ENCODE assay signal across 8 mouse cellular contexts in genomic region chr4:140630651-140631241, GRCm38 (mm10). TPM values are rescaled to one million over a fixed set of nuclear protein-coding genes. Genes with fewer than 3 reads are reported as not detected.
DNase-seq lines count a peak whose midpoint lies in the region; ATAC-seq lines count a peak whose summit lies in the region.

No protein-coding gene starts in this region.

- peak; percentile 21; the same call in 1 of the 2 replicates for ATAC-seq in common myeloid progenitor, adult 5-6 weeks (replicated peaks; ENCODE audit: low read depth, poor library complexity, severe bottlenecking)
- peak; percentile 27 for ATAC-seq in heart, embryonic 15.5 days (replicated peaks; ENCODE audit: insufficient number of reproducible peaks, insufficient read depth, low FRiP score, low read depth)
- peak; percentile 31; the same call in 1 of the 2 replicates for ATAC-seq in stomach, embryonic 14.5 days (ENCODE audit: insufficient number of reproducible peaks, insufficient read depth, low FRiP score, low read depth)

- H3K36me3 ChIP-seq in heart, embryonic 15.5 days: no peaks in the 10 kb centered on the region
- peaks cover 20% of the 10 kb centered on the region; the same call in 1 of the 2 replicates for H3K36me3 ChIP-seq in limb, embryonic 10.5 days
- no peaks in the 10 kb centered on the region for H3K36me3 ChIP-seq in stomach, embryonic 14.5 days (ENCODE audit: control insufficient read depth, insufficient read depth, low read length)

- H3K4me3 ChIP-seq in heart, embryonic 15.5 days: no peak overlapping the region
- no peak overlapping the region for H3K4me3 ChIP-seq in limb, embryonic 10.5 days
- H3K4me3 ChIP-seq in stomach, embryonic 14.5 days (ENCODE audit: low read depth, low read length): no peak overlapping the region

- H3K9me3 ChIP-seq in heart, embryonic 15.5 days (replicated peaks): no peaks in the 10 kb centered on the region
- no peaks in the 10 kb centered on the region for H3K9me3 ChIP-seq in limb, embryonic 10.5 days (replicated peaks)
- no peaks in the 10 kb centered on the region for H3K9me3 ChIP-seq in stomach, embryonic 14.5 days (ENCODE audit: control insufficient read depth, low read depth, low read length)

- peak overlapping the region; percentile 41 for H3K4me2 ChIP-seq in heart, embryonic 15.5 days
- H3K4me2 ChIP-seq in stomach, embryonic 14.5 days (replicated peaks; ENCODE audit: low read depth, low read length): no peak overlapping the region

- H3K27ac ChIP-seq in heart, embryonic 15.5 days: peak overlapping the region; percentile 80
- H3K27ac ChIP-seq in limb, embryonic 10.5 days: peak overlapping the region; percentile 50
- H3K27ac ChIP-seq in stomach, embryonic 14.5 days (ENCODE audit: low read length): no peak overlapping the region; the same call in 1 of the 2 replicates

- WGBS in heart, embryonic 15.5 days: 19% methylated on average over 15 of the region's 15 CpGs
- 56% methylated on average over 15 of the region's 15 CpGs for WGBS in limb, embryonic 10.5 days
- 41% methylated on average over 15 of the region's 15 CpGs for WGBS in stomach, embryonic 14.5 days

- peak overlapping the region; percentile 39; the same call in 1 of the 2 replicates for H3K9ac ChIP-seq in heart, embryonic 15.5 days
- H3K9ac ChIP-seq in stomach, embryonic 14.5 days (replicated peaks; ENCODE audit: low read depth, low read length): no peak overlapping the region

- peak; percentile 75 for DNase-seq in ovary, adult 18-20 months (ENCODE audit: low spot score)
- DNase-seq in ovary, postnatal 14 days (ENCODE audit: low spot score): no peak
- no peak for DNase-seq in limb, embryonic 10.5 days (ENCODE audit: low spot score)
- no peak for DNase-seq in thymus, postnatal 14 days
- no peak for DNase-seq in layer of hippocampus, postnatal 25 days (ENCODE audit: extremely low spot score in 1 of 2, low spot score in 1 of 2)

- H3K4me1 ChIP-seq in heart, embryonic 15.5 days (replicated peaks): peaks cover 32% of the 10 kb centered on the region
- peaks cover 47% of the 10 kb centered on the region for H3K4me1 ChIP-seq in limb, embryonic 10.5 days
- peaks cover 25% of the 10 kb centered on the region for H3K4me1 ChIP-seq in stomach, embryonic 14.5 days (ENCODE audit: control insufficient read depth, insufficient read depth, low read length)

- no peaks in the 10 kb centered on the region for H3K27me3 ChIP-seq in heart, embryonic 15.5 days
- no peaks in the 10 kb centered on the region for H3K27me3 ChIP-seq in limb, embryonic 10.5 days (ENCODE audit: low read depth, poor library complexity, severe bottlenecking)
- H3K27me3 ChIP-seq in stomach, embryonic 14.5 days (ENCODE audit: control insufficient read depth, insufficient read depth, low read length): no peaks in the 10 kb centered on the region

RNA-seq across cellular contexts. Expression of gene Arhgef10l, which starts 35.1 kb away (rescaled TPM):
- total RNA-seq in common myeloid progenitor, adult 5-6 weeks (2017): 0.78 and 1.8 TPM in 2 replicates
- 15.3 and 21.8 TPM in 2 replicates for polyA plus RNA-seq in heart, embryonic 15.5 days (2015; fragmentation: Nextera tagmentation; extraction: Ambion mirVana)
- polyA plus RNA-seq in limb, embryonic 10.5 days (2016; fragmentation: Nextera tagmentation; extraction: Ambion mirVana): 13.2 and 17.1 TPM in 2 replicates
- 9.9 and 10.5 TPM in 2 replicates for polyA plus RNA-seq in stomach, embryonic 14.5 days (2014; fragmentation: Nextera tagmentation; extraction: Ambion mirVana)
- 10 to 100 TPM; 43.4 to 46.6 TPM for total RNA-seq in layer of hippocampus, postnatal 25 days (2021)
